ENCODE assay signal across 20 mouse cellular contexts in genomic region chr2:5572314-5573006, GRCm38 (mm10).
A peak's percentile ranks its signal among the peaks of the same experiment; 100 is the strongest.
DNase-seq lines count a peak whose midpoint lies in the region; ATAC-seq and TF ChIP-seq lines count a peak whose summit lies in the region.
"Had no signal": no experiment of that assay in that cellular context is flagged by ENCODE, and none has a peak within 500 bp of the region (broad histone marks: within the 10 kb centered on the region; RNA-seq: fewer than 3 reads in every experiment).

No protein-coding gene starts in this region.

- H3K27ac ChIP-seq in heart, adult 2 months = no peak overlapping the region
- H3K27ac ChIP-seq in midbrain, embryonic 14.5 days (replicated peaks; ENCODE audit: low read depth, low read length) = no peak overlapping the region
- H3K27ac ChIP-seq in midbrain, embryonic 15.5 days = no peak overlapping the region
- no peak overlapping the region for H3K27ac ChIP-seq in neural tube, embryonic 13.5 days (replicated peaks)
- H3K27ac ChIP-seq: embryonic facial prominence, embryonic 13.5 days; heart, embryonic 10.5 days; hindbrain, embryonic 13.5 days; stomach, postnatal 0 days had no signal

- peaks cover 4% of the 10 kb centered on the region for H3K4me1 ChIP-seq in heart, adult 2 months (ENCODE audit: control insufficient read depth, insufficient read depth, low read length)
- H3K4me1 ChIP-seq in midbrain, embryonic 14.5 days (ENCODE audit: control insufficient read depth, insufficient read depth, low read length) = peaks cover 4% of the 10 kb centered on the region; the same call in 1 of the 2 replicates
- peaks cover 5% of the 10 kb centered on the region for H3K4me1 ChIP-seq in midbrain, embryonic 15.5 days
- peaks cover 31% of the 10 kb centered on the region for H3K4me1 ChIP-seq in neural tube, embryonic 13.5 days (replicated peaks)

- peak; percentile 17 to 20 for DNase-seq in heart, postnatal 10 days
- no peak for DNase-seq in heart, adult 2 months
- peak; percentile 11 for DNase-seq in midbrain, embryonic 14.5 days
- DNase-seq in left cerebral cortex, postnatal 36 days (ENCODE audit: low spot score in 2 of 2) = no peak
- no peak for DNase-seq in natural killer cell, adult 2 months (ENCODE audit: low spot score in 2 of 2)
- DNase-seq: adrenal gland, adult 2 months; cerebellum, adult 9-10 months; gastrocnemius, postnatal 25 days; heart, postnatal 14 days; kidney, adult 11 months; kidney, postnatal 14 days; left cerebral cortex, postnatal 4 days; liver; lung, postnatal 14 days had no signal

- WGBS in heart, adult 2 months = 66% methylated on average over 10 of the region's 10 CpGs
- 70% methylated on average over 10 of the region's 10 CpGs for WGBS in midbrain, embryonic 14.5 days
- WGBS in midbrain, embryonic 15.5 days = 69% methylated on average over 10 of the region's 10 CpGs
- WGBS in neural tube, embryonic 13.5 days = 36% methylated on average over 10 of the region's 10 CpGs

- H3K9ac ChIP-seq in heart, adult 2 months (ENCODE audit: low read depth, low read length) = no peak overlapping the region
- no peak overlapping the region for H3K9ac ChIP-seq in midbrain, embryonic 14.5 days (replicated peaks; ENCODE audit: low read length)
- H3K9ac ChIP-seq in midbrain, embryonic 15.5 days = no peak overlapping the region
- no peak overlapping the region for H3K9ac ChIP-seq in neural tube, embryonic 13.5 days
- H3K9ac ChIP-seq: embryonic facial prominence, embryonic 13.5 days; hindbrain, embryonic 13.5 days had no signal

- no peak for TF ChIP-seq POLR2A in heart, adult 2 months (IDR thresholded peaks at IDR 0.05; ENCODE audit: insufficient read depth, low read depth, low read length)

- intact Hi-C loops in heart, postnatal 10 days (cut with DNase I) = no loop called here
- intact Hi-C loops in heart, adult 2 months (cut with DNase I) = no loop called here
- intact Hi-C loops in left cerebral cortex, postnatal 36 days (cut with DNase I) = no loop called here

- H3K79me2 ChIP-seq in heart, adult 2 months (replicated peaks; ENCODE audit: control insufficient read depth, insufficient read depth, low read length) = no peaks in the 10 kb centered on the region

- ATAC-seq in midbrain, embryonic 14.5 days (ENCODE audit: low FRiP score, low TSS enrichment) = no peak
- ATAC-seq in midbrain, embryonic 15.5 days (replicated peaks) = no peak
- peak; percentile 59 for ATAC-seq in neural tube, embryonic 13.5 days (ENCODE audit: low read depth)

- no peak overlapping the region for H3K4me2 ChIP-seq in midbrain, embryonic 14.5 days (ENCODE audit: low read length)
- no peak overlapping the region for H3K4me2 ChIP-seq in midbrain, embryonic 15.5 days
- no peak overlapping the region for H3K4me2 ChIP-seq in neural tube, embryonic 13.5 days
- H3K4me2 ChIP-seq: embryonic facial prominence, embryonic 13.5 days; hindbrain, embryonic 13.5 days had no signal

- no peaks in the 10 kb centered on the region for H3K27me3 ChIP-seq in heart, adult 2 months (ENCODE audit: control insufficient read depth, insufficient read depth, low read length)
- H3K27me3 ChIP-seq in midbrain, embryonic 14.5 days (ENCODE audit: control insufficient read depth, insufficient read depth, low read length) = no peaks in the 10 kb centered on the region
- H3K27me3 ChIP-seq in midbrain, embryonic 15.5 days (replicated peaks) = no peaks in the 10 kb centered on the region
- H3K27me3 ChIP-seq in neural tube, embryonic 13.5 days = no peaks in the 10 kb centered on the region
- H3K27me3 ChIP-seq: embryonic facial prominence, embryonic 13.5 days; hindbrain, embryonic 13.5 days had no signal

- H3K36me3 ChIP-seq in heart, adult 2 months (ENCODE audit: control insufficient read depth, insufficient read depth, low read length) = no peaks in the 10 kb centered on the region
- H3K36me3 ChIP-seq in midbrain, embryonic 14.5 days (ENCODE audit: control insufficient read depth, insufficient read depth, low read length) = no peaks in the 10 kb centered on the region
- no peaks in the 10 kb centered on the region for H3K36me3 ChIP-seq in midbrain, embryonic 15.5 days (replicated peaks)
- no peaks in the 10 kb centered on the region for H3K36me3 ChIP-seq in neural tube, embryonic 13.5 days
- H3K36me3 ChIP-seq: embryonic facial prominence, embryonic 13.5 days; heart, embryonic 10.5 days; hindbrain, embryonic 13.5 days had no signal

- no peak for TF ChIP-seq CTCF in heart, adult 2 months (IDR thresholded peaks at IDR 0.05)

- H3K4me3 ChIP-seq in heart, adult 2 months = no peak overlapping the region
- H3K4me3 ChIP-seq in midbrain, embryonic 14.5 days (replicated peaks; ENCODE audit: low read depth, low read length) = no peak overlapping the region
- no peak overlapping the region for H3K4me3 ChIP-seq in midbrain, embryonic 15.5 days
- H3K4me3 ChIP-seq in neural tube, embryonic 13.5 days = no peak overlapping the region
- H3K4me3 ChIP-seq: embryonic facial prominence, embryonic 13.5 days; heart, embryonic 10.5 days; hindbrain, embryonic 13.5 days had no signal

- no peaks in the 10 kb centered on the region for H3K9me3 ChIP-seq in midbrain, embryonic 14.5 days (ENCODE audit: control insufficient read depth, low read length)
- no peaks in the 10 kb centered on the region for H3K9me3 ChIP-seq in midbrain, embryonic 15.5 days
- H3K9me3 ChIP-seq in neural tube, embryonic 13.5 days = no peaks in the 10 kb centered on the region
- H3K9me3 ChIP-seq: embryonic facial prominence, embryonic 13.5 days; heart, embryonic 10.5 days; hindbrain, embryonic 13.5 days had no signal

- TF ChIP-seq EP300 in heart, adult 2 months (IDR thresholded peaks at IDR 0.05; ENCODE audit: insufficient read depth, low read depth, low read length) = no peak

Comparison
In these comparisons a context has a peak if more than half of its experiments do, and no peak if none do; other contexts are left out.
1. DNase-seq: peak in heart, postnatal 10 days (2 of 2) and midbrain, embryonic 14.5 days (single experiment); none in heart, adult 2 months (0 of 2), left cerebral cortex, postnatal 36 days (0 of 2) and natural killer cell, adult 2 months (0 of 2).